Mouse (Mus musculus) stomach, postnatal 0 days (tissue): Measurements from ENCODE around the gene Dis3l2. TPM values are rescaled to one million over a fixed set of nuclear protein-coding genes. Genes with fewer than 3 reads are reported as not detected.

Experiments
- ATAC-seq: fragments of 200-750 bp; cut with Nextera tagmentation; 2 replicates; pipeline ENCODE4 v1.8.0; 2017; ENCODE audit not compliant: low FRiP score, low TSS enrichment
- DNase-seq: peaks from one replicate; pipeline ENCODE4 v3.0.0-alpha.2; 2016; ENCODE audit warnings: low spot score
- H3K27ac ChIP-seq: fragments of 300-500 bp; sonication (generic); replicated peaks from 2 replicates; pipeline ENCODE4 v1.5.1; 2014; ENCODE audit warnings: mild to moderate bottlenecking, control low read depth
- H3K27me3 ChIP-seq: fragments of 300-500 bp; sonication (generic); 2 replicates; pipeline ENCODE4 v1.6.1; 2014; ENCODE audit warnings: low read length; ENCODE audit not compliant: control insufficient read depth, insufficient read depth
- H3K36me3 ChIP-seq: fragments of 300-500 bp; sonication (generic); 2 replicates; pipeline ENCODE4 v1.6.1; 2014; ENCODE audit warnings: low read length, mixed read lengths; ENCODE audit not compliant: control insufficient read depth, insufficient read depth
- H3K4me1 ChIP-seq: fragments of 300-500 bp; sonication (generic); replicated peaks from 2 replicates; pipeline ENCODE4 v1.6.1; 2014; ENCODE audit warnings: antibody characterized with exemption; ENCODE audit not compliant: control insufficient read depth, insufficient read depth
- H3K4me2 ChIP-seq: fragments of 300-500 bp; sonication (generic); replicated peaks from 2 replicates; pipeline ENCODE4 v1.6.1; 2014; ENCODE audit warnings: low read depth, mild to moderate bottlenecking, control low read depth, moderate library complexity
- H3K4me3 ChIP-seq: fragments of 300-500 bp; sonication (generic); 2 replicates; pipeline ENCODE4 v1.5.1; 2014; ENCODE audit warnings: low read depth, low read length, control low read depth
- H3K9ac ChIP-seq: fragments of 300-500 bp; sonication (generic); 2 replicates; pipeline ENCODE4 v1.6.1; 2014; ENCODE audit warnings: mild to moderate bottlenecking, low read length, control low read depth, mixed read lengths
- H3K9me3 ChIP-seq: fragments of 300-500 bp; sonication (generic); 2 replicates; pipeline ENCODE4 v1.6.1; 2016; ENCODE audit warnings: low read length; ENCODE audit not compliant: control insufficient read depth
- CTCF ChIP-seq: IDR thresholded peaks from 2 replicates; pipeline ENCODE4 v1.5.1; 2016; ENCODE audit warnings: antibody characterized with exemption, low read depth, mild to moderate bottlenecking, moderate library complexity
- EP300 ChIP-seq: optimal IDR thresholded peaks from 2 replicates; pipeline ENCODE3; 2016; ENCODE audit warnings: antibody characterized with exemption
- WGBS: fragments of 180-500 bp; shearing (Covaris S2); extraction: QIAGEN DNeasy Blood & Tissue Kit; methylation state at CpG from one replicate; pipeline ENCODE4 v1.1.7; 2014; 5-methylcytosine and 5-hydroxymethylcytosine counted together
- polyA plus RNA-seq: library from polyadenylated mRNA; unstranded; fragments of >200 nt; fragmentation: Nextera tagmentation; extraction: Ambion mirVana; gene quantifications from 2 replicates; pipeline ENCODE4 v1.2.1, GENCODE M21; 2015

The Dis3l2 gene
- polyA plus RNA-seq, 1 experiment from 2014 or later, result 12.3 TPM

- WGBS, result 41% methylated on average over 1 of the region's 1 CpGs
- no peak for DNase-seq
- no peak overlapping the region for H3K27ac ChIP-seq
- H3K4me3 ChIP-seq, result no peak overlapping the region
- H3K4me2 ChIP-seq, result no peak overlapping the region
- no peak for TF ChIP-seq EP300
- no peak for TF ChIP-seq CTCF
- no peaks in the 10 kb centered on the region for H3K27me3 ChIP-seq
- no peak overlapping the region for H3K9ac ChIP-seq
- ATAC-seq, result no peak
- H3K4me1 ChIP-seq, result peaks cover 2% of the 10 kb centered on the region; the same call in 1 of the 2 replicates
- no peaks in the 10 kb centered on the region for H3K9me3 ChIP-seq
- H3K36me3 ChIP-seq, result no peaks in the 10 kb centered on the region
Observed at GRCm38 (mm10) chr1:87008211-87008610, 304.6 kb downstream of the Dis3l2 start.

- no peak overlapping the region for H3K4me3 ChIP-seq
- WGBS, result 61% methylated on average over 3 of the region's 3 CpGs
- H3K27ac ChIP-seq, result no peak overlapping the region
- DNase-seq (no peak), ATAC-seq (no peak)
- H3K4me1 ChIP-seq, result peaks cover 2% of the 10 kb centered on the region; the same call in 1 of the 2 replicates
- TF ChIP-seq CTCF (no peak), EP300 (no peak)
- H3K27me3 ChIP-seq, result no peaks in the 10 kb centered on the region
- H3K4me2 ChIP-seq, result no peak overlapping the region
- H3K9ac ChIP-seq, result no peak overlapping the region
- H3K9me3 ChIP-seq, result no peaks in the 10 kb centered on the region
- H3K36me3 ChIP-seq, result no peaks in the 10 kb centered on the region
Observed at GRCm38 (mm10) chr1:87009156-87009555, 305.5 kb downstream of the Dis3l2 start.

GRCm38 (mm10) chr1:87010629-87011330, 307.2 kb downstream of the Dis3l2 start:
- H3K36me3 ChIP-seq, result no peaks in the 10 kb centered on the region
- ATAC-seq (no peak), DNase-seq (no peak)
- no peak overlapping the region for H3K4me3 ChIP-seq
- H3K9me3 ChIP-seq, result no peaks in the 10 kb centered on the region
- H3K27ac ChIP-seq, result no peak overlapping the region
- H3K9ac ChIP-seq, result no peak overlapping the region
- H3K27me3 ChIP-seq, result no peaks in the 10 kb centered on the region
- H3K4me1 ChIP-seq, result peaks cover 2% of the 10 kb centered on the region; the same call in 1 of the 2 replicates
- no peak overlapping the region for H3K4me2 ChIP-seq
- no peak for TF ChIP-seq EP300
- no peak for TF ChIP-seq CTCF
- 68% methylated on average over 12 of the region's 12 CpGs for WGBS

- no peak overlapping the region for H3K4me2 ChIP-seq
- 0 out of 2 replicates have a peak overlapping the region, but pooled peaks have one; percentile 9 for H3K27ac ChIP-seq
- DNase-seq (no peak), ATAC-seq (0 out of 2 replicates have a peak, but pooled peaks have one; percentile 40)
- H3K36me3 ChIP-seq, result no peaks in the 10 kb centered on the region
- TF ChIP-seq EP300 (no peak), CTCF (no peak)
- H3K9me3 ChIP-seq, result no peaks in the 10 kb centered on the region
- H3K27me3 ChIP-seq, result no peaks in the 10 kb centered on the region
- H3K4me1 ChIP-seq, result peaks cover 2% of the 10 kb centered on the region; the same call in 1 of the 2 replicates
- no peak overlapping the region for H3K9ac ChIP-seq
- 58% methylated on average over 3 of the region's 3 CpGs for WGBS
- no peak overlapping the region for H3K4me3 ChIP-seq
Observed at GRCm38 (mm10) chr1:87011718-87012117, 308.1 kb downstream of the Dis3l2 start.

GRCm38 (mm10) chr1:87012606-87013005, 309.0 kb downstream of the Dis3l2 start:
- Histone ChIP-seq H3K4me2 (no peak overlapping the region), H3K4me3 (no peak overlapping the region), H3K36me3 (no peaks in the 10 kb centered on the region), H3K27ac (no peak overlapping the region), H3K9me3 (no peaks in the 10 kb centered on the region), H3K4me1 (peaks cover 2% of the 10 kb centered on the region; the same call in 1 of the 2 replicates), H3K9ac (no peak overlapping the region), H3K27me3 (no peaks in the 10 kb centered on the region)
- DNase-seq (no peak), ATAC-seq (no peak)
- 67% methylated on average over 2 of the region's 2 CpGs for WGBS
- no peak for TF ChIP-seq EP300
- TF ChIP-seq CTCF, result no peak

- no peaks in the 10 kb centered on the region for H3K27me3 ChIP-seq
- DNase-seq (no peak), ATAC-seq (no peak)
- H3K9me3 ChIP-seq, result no peaks in the 10 kb centered on the region
- 93% methylated on average over 5 of the region's 5 CpGs for WGBS
- H3K4me2 ChIP-seq, result no peak overlapping the region
- no peaks in the 10 kb centered on the region for H3K4me1 ChIP-seq
- no peak overlapping the region for H3K27ac ChIP-seq
- H3K4me3 ChIP-seq, result no peak overlapping the region
- H3K36me3 ChIP-seq, result no peaks in the 10 kb centered on the region
- TF ChIP-seq CTCF (no peak), EP300 (no peak)
- H3K9ac ChIP-seq, result no peak overlapping the region
Observed at GRCm38 (mm10) chr1:87020714-87021113, 317.1 kb downstream of the Dis3l2 start.
